Mouse (Mus musculus) retina, postnatal 7 days (tissue): ENCODE results near the gene Ackr2.

Source experiments
- DNase-seq: peaks from one replicate; pipeline ENCODE4 v3.0.0-alpha.2; 2012; ENCODE audit warnings: low read depth, low spot score

The Ackr2 gene

GRCm38 (mm10) chr9:121891301-121891700 is 6.9 kb upstream of the Ackr2 start:
- no peak for DNase-seq

DNA sequence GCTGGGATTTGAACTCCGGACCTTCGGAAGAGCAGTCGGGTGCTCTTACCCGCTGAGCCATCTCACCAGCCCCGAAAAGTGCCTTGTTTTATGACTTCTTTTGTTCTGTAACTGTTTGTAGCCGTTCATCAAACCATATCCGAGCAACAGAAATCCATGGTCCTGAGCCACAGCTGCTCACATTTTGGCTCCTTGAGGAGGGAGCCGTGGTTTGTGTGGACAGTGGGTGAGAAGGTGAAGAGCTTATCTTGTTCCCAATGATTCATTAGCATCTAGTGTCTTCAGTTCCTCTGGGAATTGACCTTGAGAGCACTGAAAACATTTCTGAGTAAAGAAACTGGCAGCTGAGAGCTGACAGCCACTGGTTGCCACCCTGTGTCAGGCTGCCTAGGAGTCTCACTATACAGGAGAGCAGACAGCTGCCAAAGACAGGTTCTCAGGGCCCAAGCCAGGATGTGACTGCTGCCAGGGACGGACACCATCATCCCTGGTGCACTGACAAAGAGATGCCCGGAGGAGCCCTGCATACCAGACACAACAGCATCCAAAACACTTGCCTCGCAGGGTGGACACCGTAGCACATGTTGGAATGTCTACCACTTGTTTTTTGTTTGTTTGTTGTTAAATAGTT is 6.0 kb upstream of the Ackr2 start:
- DNase-seq = no peak

- DNase-seq = no peak
These were observed 3.7 kb upstream of the Ackr2 start for GRCm38 (mm10) chr9:121894447-121894846.

DNA sequence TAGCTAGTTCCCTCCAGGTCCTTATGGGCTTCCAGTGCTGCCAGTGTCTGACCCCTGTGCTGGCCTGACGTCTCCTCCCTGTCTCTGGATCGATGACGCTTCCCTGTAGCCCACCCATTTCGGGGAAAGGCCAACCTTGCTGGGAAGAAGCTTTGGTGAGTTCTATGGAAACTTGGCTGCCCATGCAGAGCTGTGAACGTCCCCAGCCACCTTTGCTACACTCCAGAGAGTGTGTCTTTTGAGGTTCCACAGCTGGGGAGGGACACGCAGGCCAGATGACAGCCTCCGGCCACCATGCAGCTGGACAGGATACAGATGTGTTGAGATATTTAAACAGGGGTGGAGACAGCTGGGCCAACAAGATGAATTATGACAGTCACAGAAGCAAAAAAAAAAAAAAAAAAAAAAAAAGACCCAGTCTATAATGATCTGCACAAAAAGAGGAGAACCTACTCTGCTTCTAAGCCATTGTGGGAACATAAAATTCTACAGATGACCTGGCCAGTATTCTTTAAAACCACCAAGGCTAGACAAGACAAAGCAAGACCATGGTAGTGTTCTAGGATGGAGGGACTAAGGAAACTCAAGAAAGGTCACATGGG is 2.7 kb upstream of the Ackr2 start:
- no peak for DNase-seq

DNA sequence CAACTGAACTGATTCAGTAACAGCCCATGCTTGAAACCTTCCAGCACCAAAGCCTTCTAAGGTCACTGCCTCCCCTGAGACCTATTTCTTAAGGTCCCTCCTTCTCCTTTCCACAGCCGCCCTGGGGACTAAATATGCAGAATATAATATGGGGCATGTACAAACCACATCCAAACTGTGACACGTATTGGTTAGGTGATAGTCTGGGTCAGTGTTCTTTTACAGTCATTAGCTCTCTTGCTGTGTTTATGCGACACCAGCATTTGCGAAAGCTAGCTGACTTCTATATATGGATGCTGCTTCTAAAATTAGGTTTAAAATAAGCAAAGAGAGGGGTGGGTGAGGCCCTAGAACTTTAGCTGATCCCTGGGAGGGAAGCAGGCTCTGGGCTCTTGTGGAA is 1.3 kb upstream of the Ackr2 start:
- no peak for DNase-seq

DNA sequence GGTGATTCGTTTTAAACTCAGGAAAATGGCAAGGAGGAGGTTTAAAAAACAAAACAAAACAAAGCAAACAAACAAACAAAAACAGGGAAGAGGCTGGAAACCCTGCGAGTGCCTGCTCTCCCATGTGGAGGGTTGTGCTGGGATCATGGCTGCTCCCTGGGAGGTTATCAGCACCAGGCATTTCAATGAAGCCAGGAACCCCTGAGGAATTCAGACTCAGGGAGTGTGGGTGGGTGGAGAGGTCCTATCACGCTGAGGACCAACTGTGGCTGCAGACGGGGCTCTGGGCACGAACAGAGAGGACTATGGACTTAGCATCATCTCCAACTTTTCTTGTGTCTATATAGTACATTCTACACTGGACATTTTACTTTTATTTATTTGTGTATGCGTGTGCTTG is 1.2 kb downstream of the Ackr2 start:
- no peak for DNase-seq

GRCm38 (mm10) chr9:121900282-121900855 is 2.2 kb downstream of the Ackr2 start:
- DNase-seq = no peak

DNA sequence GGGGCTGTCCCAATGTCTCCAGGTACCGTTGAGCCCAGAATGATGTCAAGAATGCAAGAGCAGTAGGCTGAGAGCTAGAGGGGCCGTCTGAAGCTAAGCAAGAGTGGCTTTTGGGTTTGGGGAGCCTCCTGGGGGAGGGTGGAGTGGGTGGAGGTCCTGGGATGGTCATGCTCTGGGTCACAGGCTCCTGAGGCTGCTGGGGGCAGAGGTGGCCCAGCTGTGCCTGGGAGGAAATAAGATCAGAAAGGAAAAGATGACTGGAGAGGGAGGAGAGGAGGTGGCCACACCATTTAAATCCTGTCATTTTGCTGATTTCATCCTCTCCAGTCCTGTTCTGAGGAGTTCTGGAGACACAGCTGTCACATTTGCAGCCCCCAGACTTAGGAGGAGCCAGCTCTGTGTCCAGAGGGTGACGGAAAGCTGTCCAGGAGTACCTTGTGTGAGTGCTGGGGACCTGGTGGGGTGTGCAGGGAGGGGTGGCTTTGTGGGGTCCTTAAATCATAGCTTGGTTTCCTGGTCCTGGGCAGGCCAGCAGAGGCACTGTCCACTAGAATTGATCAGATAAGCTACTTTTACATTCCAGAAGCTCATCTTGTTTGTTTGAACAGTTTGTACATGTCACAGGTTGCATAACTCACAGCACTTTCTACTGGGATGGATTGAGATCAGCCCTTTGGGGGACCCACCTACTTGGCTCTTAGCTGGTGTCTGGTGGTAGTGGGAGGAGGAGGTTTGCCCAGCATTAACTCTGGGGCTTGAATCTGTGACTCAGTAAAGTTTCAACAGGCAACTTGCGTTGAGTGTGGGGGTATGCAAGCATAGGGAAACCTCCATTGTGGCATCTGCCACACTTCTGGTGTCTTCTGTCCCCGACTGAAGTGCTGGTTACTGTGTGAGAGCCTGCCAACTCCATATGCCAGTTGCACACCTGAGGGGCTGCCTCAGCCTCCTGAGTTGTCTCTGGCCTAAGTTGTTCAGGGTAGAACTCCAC is 3.9 kb downstream of the Ackr2 start:
- no peak for DNase-seq

DNA sequence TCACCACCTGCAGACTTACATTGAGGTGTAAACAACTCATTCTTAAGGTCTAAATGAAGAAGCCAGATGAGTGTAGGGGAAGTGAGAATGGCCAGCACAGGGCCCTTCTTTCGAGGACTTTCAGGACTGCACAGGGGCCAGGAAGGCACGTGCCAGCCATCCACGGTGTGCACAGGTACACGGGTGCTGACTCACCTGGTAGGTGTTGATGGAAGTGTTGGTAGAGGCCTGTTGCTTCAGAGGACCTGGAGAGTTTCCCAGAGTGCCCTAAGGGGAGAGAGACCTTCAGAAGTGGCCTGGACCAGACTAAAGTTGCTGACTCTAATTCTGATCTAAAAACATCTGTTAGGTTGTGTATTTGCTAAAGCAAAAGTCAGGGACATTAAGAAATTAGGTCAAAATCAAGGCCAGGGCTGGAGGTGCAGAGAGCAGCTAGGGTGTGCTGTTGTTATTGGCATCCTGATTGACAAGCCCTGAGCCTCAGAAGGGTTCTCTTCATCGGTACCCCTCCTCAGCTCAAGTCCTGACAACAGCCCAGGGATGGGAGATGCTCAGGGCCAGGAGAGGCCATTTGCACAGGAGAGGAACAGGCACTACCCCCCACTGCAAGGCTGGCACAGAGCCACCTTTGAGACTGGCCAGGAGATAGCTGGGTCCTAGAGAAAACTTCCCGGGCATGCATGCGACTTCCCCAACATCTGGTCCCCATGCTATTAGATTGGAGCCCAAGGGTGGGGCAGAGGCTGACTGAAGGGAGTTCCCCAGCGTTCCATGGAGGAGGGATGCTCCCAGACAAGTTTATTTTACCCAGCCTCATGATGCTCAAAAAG is 5.5 kb downstream of the Ackr2 start:
- no peak for DNase-seq

GRCm38 (mm10) chr9:121904319-121904718 is 6.2 kb downstream of the Ackr2 start:
- DNase-seq = no peak

DNA sequence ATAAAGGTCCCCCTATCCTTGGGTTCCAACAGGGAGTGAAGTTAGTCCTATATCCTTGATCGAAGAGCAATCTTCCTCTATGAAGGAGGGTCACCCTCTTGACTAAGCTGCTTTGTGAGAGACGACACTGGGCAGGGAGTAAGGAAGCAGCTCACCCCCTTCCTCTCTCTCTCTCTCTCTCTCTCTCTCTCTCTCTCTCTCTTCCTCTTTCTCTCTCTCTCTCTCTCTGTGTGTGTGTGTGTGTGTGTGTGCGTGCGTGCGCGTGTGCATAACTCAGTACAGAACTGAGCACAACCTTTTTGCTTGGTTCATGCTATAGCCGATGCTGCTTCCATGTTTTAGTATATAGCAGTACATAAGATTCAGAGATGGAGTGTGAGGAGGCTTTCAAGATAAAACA is 6.8 kb downstream of the Ackr2 start:
- DNase-seq = no peak

DNA sequence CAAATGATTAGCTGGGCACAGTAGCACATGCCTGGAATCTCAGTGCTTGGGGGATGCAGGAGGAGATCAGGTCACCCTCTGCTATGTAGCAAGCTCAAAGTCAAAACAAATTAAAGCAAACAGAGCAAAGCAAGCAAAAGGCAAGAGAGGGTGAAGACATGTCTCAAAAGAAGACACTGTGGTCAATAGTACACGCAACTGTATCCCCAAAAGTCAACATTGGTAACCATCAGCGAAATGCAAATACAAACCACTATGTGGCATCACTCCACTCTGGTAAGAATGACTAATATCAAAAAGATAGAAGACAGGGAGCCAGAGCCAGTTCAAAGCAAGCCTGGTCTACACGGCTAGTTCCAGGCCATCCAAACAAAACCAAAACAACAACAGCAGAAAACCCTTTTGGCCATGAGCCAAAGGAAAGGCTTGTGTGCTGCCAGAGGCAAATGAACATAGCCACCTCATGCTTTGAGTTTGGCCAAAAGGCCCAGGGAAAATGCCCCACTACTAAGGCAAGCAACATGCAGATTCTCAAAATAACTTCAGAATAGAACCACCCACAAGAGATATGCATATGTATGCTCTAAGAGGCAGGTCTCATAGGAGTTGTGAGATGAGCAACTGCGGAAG is 7.5 kb downstream of the Ackr2 start:
- DNase-seq = no peak

- DNase-seq = no peak
These were observed 8.3 kb downstream of the Ackr2 start for GRCm38 (mm10) chr9:121906456-121906855.

- DNase-seq = no peak
These were observed 9.4 kb downstream of the Ackr2 start for GRCm38 (mm10) chr9:121907356-121908070.

- DNase-seq = no peak
These were observed 10.2 kb downstream of the Ackr2 start for GRCm38 (mm10) chr9:121908321-121908720.

- no peak for DNase-seq
These were observed 11.5 kb downstream of the Ackr2 start for GRCm38 (mm10) chr9:121909635-121910034.

DNA sequence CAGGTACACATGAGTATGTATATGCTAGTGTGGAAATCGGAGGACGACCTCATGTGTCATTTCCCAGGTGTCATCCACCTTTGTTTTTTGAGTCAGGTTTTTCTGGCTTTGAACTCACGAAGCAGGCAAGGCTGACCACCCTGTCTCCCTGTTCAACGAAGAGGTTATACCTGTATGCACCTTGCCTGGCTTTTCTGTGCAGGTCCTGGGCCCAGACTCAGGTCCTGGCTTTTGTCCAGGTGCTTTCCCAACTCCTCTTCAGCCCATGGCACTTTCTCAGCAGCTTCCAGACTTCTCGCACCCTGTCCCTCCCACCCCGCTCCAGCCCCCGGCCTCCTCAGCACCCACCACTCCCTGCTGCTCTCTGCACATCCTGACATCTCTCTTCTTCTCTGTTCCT is 13.0 kb downstream of the Ackr2 start:
- DNase-seq = no peak

DNA sequence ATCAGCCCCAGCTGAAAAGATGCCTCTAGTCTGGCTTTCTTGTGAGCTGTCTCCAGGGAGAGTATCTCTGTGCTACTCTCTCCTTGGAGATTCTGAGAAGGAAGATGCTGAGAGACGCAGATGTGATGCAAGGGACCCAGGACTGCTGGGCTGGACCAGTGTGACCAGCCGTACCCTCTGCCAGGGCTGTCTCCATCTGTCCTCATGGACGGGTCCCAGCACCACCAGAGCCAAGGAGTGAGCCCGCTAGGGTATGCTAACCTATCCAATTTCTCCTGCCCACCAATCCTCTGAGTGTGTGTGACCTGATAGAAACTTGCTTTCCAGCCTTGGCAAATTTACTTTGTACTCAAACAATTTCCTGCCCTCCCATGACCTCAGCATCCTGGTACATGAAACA is 14.6 kb downstream of the Ackr2 start:
- DNase-seq = no peak

DNA sequence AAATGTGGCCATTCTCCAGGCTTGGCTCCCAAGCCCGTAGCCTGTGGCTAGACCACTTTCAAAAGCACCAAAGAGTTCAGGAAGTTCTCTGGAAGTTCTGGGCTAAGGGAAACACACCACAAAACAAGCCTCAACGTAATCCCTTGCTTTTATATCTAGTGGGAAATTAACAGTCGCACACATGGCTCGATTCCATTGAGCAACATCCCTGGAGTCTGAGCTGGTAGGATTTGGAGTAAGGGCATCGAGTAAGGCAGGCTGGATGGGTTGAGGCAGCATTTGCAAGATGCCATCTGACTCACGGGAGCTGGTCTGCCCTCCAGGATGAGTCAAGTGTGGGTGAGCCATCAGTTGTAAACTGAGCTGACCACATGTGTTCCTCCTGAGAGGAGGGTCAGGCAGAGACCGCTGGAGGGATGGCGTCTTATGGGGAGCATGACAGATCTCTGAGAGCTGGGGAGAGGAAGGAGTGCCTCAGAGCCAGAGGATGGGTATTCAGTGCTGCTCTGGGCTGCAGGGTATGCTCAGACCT is 16.1 kb downstream of the Ackr2 start:
- no peak for DNase-seq

GRCm38 (mm10) chr9:121915056-121915455 is 16.9 kb downstream of the Ackr2 start:
- DNase-seq = no peak
